Mouse (Mus musculus) cerebral cortex, adult 2 months (tissue): ENCODE data around the gene Gm11084.

Experiments used
- WGBS: fragments of 180-500 bp; shearing (Covaris S2); methylation state at CpG from one replicate; pipeline ENCODE4 v1.1.7; 2018; 5-methylcytosine and 5-hydroxymethylcytosine counted together

Gm11084 gene

DNA sequence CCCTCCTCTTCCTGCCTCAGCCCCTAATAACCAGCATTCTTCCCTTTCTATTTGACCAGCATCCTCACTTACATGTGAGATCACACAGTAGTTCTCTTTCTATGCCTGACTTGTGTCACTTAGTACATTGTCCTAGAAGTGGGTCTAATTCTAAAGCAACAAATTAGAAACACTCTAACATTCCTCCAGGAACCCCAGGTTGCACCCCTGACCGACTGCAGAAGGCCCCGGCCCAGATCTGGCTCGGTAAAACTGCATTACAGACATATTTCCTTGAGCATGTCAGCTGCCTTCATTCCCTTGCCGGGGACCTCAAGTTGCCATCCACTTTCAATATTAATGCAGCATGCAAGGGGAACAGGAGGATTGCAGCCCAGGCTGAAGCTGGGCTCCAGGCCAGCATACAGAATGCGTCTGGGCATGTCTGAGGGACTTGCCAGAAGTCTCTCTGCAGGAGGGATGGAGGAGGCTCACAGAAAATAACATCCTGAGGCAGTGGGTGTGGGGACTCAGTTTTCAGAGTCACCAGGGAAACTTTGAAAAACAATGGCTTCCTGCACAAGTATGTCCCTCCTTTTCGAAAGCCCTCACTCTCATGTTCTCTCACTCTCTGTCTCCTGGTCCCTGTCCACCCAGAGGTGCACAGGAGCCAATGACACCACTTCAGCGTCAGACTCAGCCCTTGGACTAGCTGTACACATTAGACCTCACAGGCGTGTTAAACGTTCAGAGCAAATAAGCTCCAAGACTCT is 9.0 kb upstream of the Gm11084 start:
- WGBS, result 17% methylated on average over 9 of the region's 9 CpGs

DNA sequence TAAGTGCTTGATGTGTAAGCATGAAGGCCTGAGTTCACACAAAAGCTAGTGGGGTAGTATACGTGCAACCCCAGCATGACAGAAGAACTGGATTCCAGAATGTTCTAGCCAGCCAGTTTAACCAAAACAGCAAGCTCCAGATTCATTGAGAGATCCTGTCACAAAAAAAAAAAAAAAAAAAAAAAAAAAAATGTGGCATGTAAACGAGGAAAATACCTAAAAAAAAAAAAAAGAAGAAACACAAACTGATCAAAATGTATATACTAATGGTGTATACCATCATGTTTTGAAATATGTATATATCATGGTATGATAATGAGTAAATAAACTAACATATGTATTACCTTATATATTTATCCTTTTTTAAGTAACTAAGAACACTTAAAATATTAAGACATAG is 7.6 kb upstream of the Gm11084 start:
- WGBS, result 60% methylated on average over 2 of the region's 2 CpGs

DNA sequence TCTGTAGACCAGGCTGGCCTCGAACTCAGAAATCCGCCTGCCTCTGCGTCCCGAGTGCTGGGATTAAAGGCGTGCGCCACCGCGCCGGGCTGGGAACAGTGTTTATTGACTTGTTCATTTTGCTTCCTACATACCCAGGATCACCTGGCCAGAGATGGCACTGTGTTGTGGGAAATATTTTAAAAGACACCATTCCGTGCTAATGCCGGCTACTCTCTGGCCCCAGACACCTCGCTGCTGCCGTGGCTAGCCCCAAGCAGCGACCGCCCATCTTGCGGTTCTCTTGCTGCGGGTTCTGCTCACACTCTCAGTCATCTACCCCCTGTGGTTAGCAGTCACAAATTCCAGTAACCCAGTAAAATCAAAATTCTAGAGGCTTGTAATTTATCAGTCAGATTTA is 6.0 kb upstream of the Gm11084 start:
- WGBS, result 98% methylated on average over 17 of the region's 17 CpGs

DNA sequence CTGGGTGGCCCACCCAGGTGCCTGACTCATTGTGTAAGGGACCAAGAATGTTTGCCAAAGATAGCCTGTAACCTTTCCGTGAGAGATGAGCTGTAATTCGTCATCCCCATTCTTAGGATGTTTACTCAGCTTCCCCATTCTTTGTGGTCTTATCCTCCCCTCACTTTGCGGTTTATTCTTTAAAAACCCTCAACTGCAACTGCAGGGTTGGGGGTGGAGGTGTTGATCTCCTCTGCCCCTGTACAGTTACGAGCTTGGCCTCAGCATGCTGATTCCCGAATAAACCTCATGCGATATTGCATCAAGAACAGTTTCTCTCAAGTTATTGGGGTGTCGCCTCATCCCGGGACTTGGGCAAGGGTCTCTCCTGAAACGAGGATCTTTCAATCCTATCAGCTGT is 2.4 kb upstream of the Gm11084 start:
- 93% methylated on average over 9 of the region's 9 CpGs for WGBS

DNA sequence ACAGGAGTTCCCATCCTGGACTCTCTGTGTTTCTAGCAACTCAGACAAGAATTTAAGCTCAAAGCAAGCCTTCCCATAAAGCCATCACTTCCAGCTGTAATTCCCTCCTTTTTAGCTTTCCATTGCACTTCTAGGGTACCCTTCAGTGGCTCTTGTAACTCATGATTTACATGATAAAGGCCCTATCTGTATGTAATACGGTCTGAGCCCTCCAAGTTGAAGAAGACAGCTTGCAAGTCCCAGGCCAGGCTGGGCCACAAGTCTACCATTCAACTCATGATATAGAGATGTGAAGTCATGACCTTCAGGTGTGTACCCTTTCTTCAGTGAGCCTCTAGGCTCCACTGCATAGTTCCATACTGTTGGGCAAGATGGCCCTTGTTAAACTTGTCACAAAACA is 1.0 kb downstream of the Gm11084 start:
- 60% methylated on average over 1 of the region's 1 CpGs for WGBS

DNA sequence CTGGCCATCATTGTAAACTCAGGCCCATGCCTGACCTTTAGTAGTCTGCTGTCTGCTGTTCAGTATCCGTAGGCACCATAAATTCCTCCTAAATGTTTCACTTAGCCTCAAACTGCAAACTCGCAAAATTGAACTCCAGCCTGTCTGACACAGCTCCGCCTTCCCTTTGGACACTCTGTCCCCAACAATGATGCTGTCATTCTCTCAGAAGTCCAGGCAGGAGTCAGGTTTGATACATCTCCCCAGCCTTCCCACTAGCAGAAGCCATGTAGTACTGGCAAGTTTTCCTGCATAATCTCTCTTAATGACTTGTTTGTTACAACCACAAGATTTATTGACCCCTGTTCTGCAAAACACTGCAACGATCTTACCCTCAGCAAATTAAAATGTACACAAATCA is 1.7 kb downstream of the Gm11084 start:
- WGBS, result 78% methylated on average over 4 of the region's 4 CpGs

DNA sequence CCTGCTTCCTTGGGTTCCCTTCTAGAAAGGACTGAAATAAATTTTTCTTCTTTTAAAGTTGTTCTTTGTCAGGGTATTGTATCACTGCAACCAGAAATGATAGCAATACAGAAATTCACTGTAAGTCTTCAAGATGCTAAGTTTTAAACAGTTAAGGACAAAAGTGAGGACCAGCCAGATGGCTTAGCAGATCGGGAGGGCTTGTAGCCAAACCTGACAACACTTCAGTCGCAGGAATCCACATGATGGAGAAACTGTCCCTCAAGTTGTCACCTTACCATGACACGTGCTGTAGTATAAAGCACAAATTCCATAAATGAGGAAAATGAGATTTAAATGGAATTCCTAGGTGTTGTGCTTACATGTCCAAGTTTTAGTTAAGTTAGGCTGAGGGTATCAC is 3.3 kb downstream of the Gm11084 start:
- WGBS, result 62% methylated on average over 3 of the region's 3 CpGs

DNA sequence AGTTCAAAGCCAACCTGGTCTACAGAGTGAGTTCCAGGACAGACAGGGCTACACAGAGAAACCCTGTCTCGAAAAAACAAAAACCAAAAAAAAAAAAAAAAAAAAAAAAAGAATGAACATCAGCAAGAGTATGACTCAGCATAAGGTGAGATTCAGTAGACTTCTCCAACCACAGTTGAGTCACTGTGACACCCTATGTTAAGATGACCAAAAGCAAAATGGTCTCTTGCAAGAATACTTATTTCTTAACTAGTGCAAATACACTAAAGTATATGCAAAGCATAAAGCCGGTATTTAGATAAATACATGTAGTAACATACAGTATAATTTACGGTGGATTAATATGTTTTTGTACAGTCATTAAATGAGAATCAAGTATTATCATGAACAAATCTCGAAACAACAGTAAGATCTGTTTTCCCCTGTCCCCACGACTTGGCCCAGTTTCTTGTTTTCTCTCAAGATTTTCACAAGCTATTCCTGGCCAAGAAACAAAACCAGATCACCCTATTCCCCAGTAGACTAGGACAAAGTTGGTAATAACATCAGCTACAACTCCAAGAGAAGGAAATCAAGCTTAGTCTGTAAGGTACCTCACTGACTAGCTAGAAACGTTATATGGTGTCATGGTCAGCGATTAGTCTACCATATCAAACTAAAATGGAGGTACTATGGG is 4.3 kb downstream of the Gm11084 start:
- 69% methylated on average over 7 of the region's 7 CpGs for WGBS

DNA sequence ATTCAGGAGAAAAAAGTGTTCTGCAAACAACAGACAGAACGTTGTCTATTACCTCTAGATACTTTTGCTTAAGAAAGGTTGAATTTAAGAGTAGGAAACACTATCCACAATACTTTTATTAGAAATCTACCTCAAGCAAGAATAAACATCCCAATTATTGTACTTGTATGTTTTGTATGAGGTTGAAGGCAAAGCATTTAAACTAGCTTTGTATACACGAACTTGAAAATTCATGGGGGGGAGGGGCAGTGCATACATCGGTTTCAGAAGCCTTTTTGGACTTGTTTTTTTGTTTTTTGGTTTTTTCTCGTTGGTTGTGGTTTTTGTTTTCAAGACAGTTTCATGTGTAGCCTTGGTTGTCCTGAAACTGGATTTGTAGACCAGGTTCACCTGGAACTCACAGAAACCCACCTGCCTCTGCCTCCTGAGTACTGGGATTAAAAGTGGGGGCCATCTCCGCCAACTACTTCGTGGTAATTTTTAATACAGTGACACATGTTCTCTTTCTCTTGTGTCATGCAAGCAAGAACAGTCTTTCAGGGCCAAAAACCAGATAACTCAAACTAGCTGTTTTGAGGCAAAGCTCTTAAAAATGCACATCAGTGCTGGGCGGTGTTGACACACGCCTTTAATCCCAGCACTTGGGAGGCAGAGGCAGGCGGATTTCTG is 4.9 kb downstream of the Gm11084 start:
- 61% methylated on average over 9 of the region's 9 CpGs for WGBS

DNA sequence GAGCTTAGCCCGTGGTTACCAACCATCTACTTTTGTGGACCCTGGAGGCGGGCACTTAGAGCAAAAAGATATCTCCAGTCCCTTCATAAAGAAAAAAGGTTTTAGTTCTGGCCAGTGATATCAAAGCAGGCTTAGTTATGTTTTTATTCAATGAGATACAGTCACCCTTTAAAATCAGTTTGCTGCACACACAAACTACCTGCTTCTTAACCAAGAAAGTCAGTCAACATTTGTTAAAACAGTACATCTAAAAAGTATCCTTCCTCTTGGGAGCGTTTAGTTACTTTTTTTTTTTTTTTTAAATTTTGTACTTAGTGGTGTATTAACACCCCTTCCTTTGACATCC is 5.5 kb downstream of the Gm11084 start:
- WGBS, result 2% methylated on average over 3 of the region's 3 CpGs

DNA sequence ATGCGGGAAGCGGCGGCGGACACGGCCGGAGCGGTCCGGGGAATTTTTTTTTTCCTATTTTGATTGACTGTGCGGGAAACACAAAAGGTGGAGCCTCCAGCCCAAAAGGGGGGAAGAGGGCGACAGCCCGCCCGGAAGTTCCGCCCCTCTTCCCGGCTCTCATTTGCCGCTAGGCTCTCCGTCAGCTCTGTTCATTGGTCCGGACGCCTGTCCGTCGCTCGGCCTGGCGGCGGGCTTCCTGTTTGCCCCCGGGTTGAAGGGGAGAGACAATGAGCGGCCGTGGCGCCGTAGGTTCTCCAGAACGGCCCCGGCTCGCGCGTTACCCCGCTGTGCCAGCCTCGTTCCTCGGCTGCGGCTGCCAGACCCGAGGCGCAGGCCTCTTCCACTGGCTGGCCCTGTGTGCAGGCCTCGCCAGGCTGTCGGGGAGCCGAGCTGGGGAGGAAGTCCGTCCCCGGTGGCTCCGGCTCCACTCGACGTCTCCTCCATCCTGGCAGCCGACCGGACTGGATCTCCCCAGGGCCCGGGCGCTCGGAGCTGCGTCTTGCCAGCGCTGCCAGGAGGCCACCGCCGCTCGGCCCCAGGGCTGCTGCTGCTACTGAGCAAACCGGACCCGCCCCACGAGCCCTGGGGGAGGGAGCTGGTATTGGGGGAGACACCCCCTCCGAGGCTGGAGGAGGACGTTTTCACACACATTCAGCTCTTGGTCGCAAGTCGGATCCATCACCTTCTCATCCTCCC is 6.0 kb downstream of the Gm11084 start, which contains the start of gene Sp3:
Gene Sp3, minus strand, starts transcription at position 110 of the 738 bp plus-strand sequence.
- under 1% methylated on average over 64 of the region's 64 CpGs for WGBS

DNA sequence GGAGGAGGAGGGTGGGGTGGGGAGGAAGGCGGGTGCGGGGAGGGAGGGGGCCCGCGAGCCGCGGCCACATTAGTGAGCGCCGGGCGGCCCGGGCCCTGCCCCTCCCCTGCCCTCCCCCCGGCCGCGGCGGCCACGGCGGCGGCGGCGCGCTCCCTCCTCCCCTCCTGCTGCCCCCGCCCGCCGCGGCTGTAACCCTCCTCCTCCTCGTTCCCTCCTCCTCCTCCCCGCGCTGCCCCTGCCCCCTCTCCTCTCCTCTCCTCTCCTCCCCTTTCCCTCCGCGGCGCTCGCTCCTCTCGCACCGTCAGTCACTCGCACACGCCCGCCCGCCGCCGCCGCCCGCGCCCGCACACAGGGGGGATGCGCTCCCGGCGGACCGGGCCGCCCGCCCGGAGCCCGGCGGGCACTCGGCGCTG is 6.9 kb downstream of the Gm11084 start:
- 2% methylated on average over 27 of the region's 54 CpGs for WGBS

DNA sequence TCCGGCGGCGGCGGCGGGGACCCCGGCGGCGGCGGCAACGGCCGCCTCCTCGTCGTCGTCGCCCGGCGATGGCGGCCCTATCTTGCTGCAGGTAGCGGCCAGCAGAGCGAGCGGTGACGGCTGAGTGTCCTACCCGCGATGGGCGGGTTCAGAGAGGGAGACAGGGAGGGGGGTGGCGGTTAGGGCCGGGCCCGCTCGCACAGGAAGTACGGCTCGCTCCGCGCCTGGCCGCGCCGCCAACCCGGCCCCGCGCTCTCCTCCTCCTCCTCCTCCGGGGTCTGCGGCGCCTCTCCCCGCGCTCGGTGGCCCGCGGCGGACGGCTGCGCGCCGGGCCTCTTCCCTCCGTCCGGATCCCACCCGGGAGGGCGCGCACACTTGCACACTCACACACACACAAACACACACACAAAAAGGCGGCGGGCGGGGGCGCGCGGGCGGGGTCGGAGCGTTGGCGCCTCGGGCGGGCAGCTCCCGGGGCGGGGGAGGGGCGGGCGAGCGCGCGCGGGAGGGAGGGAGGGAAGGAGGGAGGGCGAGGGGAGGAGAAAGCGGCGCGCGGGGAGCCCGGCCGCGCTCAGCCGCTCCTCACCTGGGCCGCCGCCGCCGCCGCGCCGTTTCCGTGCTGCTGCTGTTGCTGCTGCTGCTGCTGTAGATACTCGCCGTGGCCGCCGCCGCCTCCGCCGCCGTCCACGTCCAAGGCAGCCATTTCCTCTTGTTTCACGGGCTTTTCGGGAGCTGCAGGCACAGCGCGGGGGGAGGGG is 7.4 kb downstream of the Gm11084 start:
- 2% methylated on average over 88 of the region's 107 CpGs for WGBS

DNA sequence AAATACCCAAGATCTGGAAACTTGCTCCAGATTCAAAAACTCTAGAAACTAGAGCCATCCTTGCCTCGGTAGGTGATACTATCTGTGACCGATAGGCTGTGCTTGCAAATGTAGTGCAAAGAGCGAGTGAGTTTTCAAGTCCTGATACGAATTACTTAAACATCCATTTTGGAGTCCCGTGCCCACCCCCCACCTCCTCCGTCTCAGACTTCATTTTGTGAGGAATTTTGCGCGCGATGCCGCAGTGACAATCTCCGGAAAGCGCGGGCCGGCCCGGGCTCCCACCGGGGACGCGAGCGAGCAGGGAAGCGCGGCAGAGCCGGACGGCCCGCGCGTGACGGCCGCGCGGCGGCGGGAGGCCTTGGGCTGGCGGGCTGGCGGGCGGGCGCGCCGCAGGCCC is 8.0 kb downstream of the Gm11084 start:
- WGBS, result 1% methylated on average over 38 of the region's 38 CpGs

DNA sequence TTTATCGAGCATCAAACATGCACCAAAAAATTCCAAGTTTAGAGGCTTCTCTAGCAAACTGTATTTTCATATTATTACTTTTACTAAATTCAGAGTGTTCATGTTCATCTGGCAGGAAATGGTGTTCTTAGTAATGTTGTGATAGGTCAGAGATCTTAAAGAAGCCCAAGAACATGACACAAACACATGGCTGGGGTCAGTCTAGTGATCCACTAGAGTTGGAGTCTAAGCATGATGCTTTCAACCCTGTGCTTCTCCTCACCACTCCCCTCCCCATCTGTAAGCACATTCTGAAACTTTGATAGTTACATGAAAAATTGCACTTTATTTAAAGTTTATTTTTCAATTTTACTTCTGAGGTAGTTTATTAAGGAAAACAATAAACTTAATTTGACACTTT is 9.2 kb downstream of the Gm11084 start:
- WGBS, result 20% methylated on average over 1 of the region's 1 CpGs

DNA sequence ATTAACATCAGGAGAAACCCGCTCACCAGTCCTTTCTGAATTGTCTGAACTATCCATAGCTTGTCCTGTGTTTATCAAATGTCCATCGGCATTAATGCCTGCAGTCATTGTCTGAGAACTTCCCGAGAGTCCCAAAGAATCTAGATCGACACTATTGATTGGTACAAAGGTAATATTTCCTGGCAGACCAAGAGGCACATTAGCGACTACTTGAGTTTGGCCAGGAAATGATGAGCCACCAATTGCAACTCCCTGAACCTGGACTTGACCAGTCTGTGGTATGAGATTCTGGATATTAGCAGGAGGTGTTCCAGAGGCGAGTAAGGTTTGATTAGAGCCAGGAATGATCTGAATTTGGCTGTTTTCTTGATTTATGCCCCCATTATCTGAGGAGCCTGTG is 15.7 kb downstream of the Gm11084 start:
- 87% methylated on average over 6 of the region's 6 CpGs for WGBS

DNA sequence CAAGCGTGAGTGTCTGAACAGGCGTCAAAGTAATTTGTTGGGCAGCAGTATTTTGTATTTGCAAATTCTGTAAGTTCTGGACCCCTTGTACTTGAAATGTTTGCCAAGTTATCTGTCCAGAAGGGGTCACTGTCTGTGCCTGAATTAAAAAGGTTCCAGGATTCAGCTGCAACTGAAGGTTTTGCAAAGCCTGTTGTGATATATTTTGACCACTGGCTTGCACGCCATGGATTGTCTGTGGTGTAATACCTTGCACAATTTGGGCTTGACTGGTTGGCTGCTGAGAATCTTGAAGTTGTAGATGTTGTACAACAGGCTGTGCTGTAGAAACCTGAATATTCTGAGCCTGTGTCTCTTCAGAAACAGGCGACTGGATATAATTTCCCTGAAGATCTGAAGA is 16.2 kb downstream of the Gm11084 start:
- 86% methylated on average over 4 of the region's 4 CpGs for WGBS

DNA sequence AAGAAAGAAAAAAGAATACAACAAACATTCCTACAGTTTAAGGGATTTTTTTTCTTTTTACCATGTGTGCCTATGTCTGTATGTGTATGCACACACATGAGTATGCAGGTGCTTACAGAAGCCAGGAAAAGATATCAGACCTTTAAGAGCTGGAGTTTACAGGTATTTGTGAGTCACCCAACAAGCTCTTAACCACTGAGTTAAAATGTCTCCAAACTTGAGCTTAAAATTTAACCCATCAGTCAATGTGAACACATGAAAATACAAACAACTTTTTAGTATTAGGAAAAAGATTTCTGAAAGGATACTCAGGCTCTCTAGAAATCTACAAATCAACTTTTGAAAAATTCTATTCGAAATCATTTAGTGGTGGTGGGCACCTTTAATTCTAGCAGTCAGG is 18.0 kb downstream of the Gm11084 start:
- 98% methylated on average over 1 of the region's 1 CpGs for WGBS

DNA sequence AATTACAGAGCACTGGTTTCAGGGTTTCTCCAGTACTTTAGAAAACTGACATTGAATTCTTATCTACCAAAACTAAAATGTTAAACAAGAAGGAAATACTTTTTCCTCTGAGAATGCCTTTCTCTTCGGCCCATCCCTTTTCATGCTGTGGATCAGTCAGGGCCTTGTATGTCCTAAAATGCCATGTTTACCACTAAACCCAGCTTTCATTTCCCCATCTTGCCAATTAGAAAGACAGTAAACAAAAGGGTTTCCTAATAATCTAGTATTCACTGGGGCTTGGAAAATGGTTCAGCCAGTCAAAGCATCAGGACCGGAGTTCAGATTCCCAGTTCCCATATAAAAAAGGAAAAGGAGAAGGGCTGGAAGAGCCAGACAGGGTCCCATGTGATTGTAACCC is 21.1 kb downstream of the Gm11084 start:
- 57% methylated on average over 2 of the region's 2 CpGs for WGBS

DNA sequence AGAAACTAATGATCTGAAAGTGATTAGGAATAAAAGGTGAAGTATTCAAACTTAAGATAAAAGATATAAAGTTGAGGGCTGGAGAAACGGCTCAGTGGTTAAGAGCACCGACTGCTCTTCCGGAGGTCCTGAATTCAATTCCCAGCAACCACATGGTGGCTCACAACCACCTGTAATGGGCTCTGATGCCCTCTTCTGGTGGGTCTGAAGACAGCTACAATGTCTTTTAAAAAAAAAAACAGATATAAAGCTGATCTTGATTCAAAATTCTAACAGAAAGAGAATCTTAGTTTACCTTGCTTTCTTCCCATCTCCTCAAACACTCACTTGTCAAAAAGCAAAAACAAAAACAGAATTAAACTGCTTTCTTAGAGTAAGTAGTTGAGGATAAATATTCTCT is 30.1 kb downstream of the Gm11084 start:
- 95% methylated on average over 3 of the region's 3 CpGs for WGBS

DNA sequence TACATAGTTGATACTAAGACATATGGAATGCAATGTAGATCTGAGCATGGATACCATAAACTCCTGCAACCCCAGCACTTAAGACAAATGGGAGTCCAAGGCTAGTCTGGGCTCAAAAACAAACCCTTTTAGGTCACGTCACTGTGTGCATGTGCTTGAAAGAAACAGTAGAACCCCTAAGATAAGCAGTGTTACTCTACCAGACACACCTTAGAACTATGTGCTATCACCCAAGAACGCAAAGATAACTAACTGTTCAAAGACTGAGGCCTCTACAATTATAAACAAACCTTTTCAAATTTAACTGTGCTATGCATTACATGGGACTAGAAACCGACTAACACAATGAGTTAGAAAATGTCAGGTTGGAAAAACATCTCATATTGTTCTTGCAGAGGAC is 33.5 kb downstream of the Gm11084 start:
- 94% methylated on average over 3 of the region's 3 CpGs for WGBS

DNA sequence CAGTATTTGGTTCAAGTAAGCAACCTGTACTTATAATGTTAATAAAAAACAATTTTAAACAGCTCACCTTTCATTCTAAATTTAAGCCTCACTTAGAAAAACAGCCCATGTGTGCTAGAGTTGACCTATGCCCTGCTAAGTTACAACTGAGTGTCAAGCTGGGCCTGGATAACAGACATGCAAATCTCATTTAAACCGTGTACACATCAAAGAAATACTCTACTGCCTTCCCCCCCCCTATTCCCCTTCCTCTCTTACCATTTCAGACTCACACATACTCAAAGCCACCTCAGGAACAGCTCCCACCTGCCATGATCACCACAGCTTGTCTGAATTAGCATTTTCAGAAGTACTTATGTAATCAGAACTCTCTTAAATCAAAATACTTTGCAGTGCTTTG is 50.6 kb downstream of the Gm11084 start:
- 50% methylated on average over 1 of the region's 1 CpGs for WGBS
